Mouse (Mus musculus) cerebellum, adult 18-20 months (tissue): ENCODE measurements around the gene Aifm3.

Experiments
- DNase-seq, 2 experiments: peaks; one replicate each; pipeline ENCODE4 v3.0.0; 2021

Gene Aifm3

DNA sequence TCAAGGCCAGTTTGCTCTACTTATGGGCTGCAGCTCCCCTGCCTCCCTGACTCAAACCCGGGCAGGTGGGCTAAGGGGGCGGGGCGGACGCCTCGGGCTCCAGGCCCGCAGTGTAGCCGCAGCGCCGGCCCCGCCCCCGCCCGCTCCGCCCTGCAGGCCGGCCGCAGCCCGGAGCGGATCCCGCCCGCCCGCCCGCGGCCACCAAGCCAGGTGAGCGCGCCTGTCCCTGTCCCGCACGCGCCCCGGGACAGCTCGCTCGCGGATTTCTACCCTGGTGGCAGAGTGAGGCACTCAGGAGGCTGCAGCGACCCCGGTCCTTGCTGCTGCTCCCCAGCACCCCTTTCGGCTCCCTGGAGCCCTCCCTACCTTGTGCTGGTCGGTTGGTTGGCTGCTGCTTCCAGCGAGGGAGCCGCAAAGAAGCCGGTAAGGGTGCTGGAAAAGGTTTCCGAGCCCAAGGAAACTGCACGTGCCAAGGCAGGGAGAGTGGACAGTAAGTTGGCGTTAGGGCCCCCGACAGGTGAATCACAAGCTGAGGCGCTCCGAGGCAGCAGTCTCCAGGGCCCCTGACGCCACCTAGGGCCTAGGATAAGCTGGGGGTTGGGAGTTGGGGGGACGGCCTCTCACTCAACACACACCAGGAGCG, at the start of gene Aifm3:
Gene Aifm3 (plus strand): TSS at position 143 of the 643 bp plus-strand sequence.
- DNase-seq, result peak; percentile 72 to 83

DNA sequence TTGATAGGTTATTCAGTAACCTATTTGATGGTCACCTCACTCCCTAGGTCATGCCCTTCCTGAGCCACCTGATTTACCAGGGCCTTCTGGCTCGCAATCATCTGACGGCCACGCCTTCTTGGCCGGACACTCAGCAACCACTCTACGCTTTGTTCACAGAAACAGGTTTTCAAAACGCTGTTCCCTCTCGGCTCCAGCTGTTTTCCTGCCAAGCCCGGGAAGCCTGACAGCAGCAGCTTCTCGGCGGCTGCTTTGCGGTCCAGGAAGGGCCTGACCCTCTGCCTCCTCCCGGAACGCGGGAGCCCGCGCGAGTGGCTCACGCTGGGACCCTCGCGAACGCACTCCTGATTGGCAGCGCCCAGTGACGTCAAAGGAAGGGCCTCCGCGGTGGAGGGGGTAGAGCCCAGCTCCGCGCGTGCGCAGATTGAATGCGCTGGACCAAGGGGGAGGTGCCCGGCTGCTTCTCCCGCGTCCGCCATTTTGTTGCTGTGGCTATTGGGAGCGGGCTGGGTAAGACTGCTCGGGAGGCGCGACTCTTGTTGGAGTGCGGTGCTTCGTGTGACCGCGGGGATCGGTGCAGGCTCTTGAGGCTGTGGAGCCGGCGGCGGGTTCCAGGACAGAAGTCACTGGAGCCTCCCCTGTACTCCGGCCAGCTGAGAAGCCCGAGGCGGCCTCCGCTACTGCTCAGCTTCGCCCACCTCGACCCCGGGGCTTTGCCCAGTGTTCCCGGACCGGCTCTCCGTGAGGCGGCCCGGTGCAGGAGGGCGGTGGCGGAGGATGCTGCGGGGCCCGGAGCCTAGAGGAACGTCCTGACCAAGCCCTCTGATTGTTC, 37.7 kb upstream of the Aifm3 start, which contains the start of gene Crkl:
Gene Crkl (plus strand): TSS at position 447 of the 832 bp plus-strand sequence.
- DNase-seq, result peak; percentile 98 to 99

DNA sequence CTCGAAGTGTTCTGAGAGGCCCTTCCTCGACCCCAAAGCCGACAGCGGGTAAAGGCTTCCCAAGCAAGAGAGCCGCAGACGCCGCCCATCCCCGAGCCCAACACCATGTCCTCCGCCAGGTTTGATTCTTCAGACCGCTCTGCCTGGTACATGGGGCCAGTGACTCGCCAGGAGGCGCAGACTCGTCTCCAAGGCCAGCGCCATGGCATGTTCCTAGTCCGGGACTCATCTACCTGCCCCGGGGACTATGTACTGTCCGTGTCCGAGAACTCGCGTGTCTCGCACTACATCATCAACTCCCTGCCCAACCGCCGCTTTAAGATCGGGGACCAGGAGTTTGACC, 37.1 kb upstream of the Aifm3 start:
- peak; percentile 52 to 64 for DNase-seq

DNA sequence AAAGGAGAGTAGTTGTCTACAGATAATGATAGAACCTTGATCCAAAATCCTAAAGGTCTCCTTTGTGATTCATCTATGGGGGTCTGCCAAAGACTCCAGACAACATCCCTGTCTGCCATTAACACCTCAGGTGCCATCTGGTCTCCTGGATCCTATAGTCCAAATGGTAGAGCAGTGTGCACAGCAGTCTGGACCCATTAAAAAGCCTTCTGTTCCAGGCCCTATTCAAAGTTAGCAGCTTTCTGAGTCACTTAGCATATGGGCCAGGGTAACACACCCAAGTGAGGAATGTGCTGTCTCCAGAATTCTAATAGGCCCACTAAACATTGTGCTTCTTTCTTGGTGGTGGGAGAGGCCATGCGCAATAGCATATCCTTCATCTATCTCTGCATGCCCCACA, 32.5 kb upstream of the Aifm3 start:
- DNase-seq, result peak in 1 of 2 experiments; percentile 15

DNA sequence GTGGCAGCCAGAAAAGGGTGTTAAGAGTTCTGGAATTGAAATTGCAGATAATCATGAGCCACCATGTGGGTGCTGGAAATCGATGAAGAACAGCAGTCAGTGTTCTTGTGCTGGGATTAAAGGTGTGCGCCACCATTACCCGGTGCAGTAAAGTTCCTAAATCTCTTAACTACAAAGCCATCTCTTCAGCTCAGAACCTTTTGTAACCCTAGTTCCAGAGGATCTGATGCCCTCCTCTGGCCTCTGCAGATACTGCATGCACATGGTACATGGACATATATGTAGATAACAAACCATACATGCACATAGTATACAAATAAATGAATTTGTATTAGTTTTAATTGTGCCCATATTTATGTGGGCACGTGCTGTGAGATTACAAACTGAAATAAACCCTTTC, 29.2 kb upstream of the Aifm3 start:
- peak in 1 of 2 experiments; percentile 41 for DNase-seq

DNA sequence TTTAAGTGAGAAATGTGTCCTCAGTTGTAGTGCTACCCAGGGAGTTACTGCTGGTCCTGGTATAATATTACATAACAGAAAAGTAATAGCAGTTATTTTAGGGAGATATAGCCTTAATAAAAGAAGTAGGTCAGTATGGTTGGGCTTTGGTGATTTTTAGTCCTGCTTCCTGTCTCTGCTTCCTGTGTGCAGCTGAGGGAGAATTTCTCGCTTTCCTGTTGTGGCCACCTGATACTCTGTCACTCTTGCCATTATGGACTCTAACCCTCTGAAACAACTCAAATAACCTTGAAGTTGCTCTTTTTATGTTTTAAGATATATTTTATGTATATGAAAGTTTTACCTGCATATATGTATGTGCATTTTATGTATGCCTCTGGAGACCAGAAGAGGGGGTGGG, 27.8 kb upstream of the Aifm3 start:
- DNase-seq, result no peak

DNA sequence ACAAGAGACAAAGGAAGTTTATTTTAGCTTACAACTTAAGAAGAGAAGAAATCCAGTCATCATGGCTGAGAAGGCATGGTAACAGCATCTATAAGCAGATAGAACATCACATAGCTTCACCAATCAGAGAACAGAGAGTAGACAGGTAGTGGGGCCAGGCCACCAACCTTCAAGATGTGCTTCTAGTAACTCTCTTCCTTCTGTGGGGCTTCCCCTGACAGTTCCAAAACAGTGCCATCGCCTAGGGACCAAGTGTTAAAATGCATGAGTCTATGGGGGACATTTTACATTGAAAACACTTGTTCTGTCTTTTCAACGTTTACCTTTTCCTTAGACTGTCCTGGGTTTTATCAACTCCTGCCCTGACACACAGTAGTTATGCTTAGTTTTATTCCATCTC, 26.2 kb upstream of the Aifm3 start:
- no peak for DNase-seq

DNA sequence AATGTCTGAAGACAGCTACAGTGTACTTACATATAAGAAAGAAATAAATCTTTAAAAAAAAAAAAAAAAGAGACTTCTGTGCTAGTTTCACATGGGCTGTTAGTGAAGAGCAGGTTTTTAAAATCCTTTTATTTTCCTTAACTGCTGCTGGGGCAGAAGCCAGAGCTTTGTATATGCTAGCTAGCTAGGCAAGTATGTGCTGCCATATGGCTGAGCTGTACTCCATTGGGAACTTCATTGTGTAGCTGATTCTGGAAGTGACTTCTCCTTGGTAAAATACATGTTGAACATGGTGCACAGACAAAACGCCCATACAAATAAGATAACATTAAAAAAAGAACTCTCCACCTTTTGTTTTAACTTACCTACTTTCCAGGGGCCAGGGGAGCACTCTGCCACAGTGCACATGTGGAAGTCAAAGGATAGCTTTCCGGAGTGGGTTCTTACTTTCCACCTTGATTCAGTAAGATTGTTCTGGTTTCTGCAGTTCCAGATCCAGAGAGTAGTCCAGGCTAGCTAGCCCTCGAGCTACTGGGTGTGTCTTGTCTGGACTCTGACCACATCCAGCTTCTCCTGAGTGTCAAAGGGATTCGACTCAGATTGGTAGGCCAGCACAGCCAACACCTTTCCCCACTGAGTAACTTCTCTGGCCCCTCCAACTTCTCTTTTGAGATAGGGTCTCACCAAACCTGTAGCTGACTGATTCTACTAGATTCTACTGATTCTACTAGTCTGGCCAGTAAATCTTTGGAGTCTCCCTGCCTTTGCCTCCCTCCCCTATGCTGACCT, 22.3 kb upstream of the Aifm3 start:
- no peak for DNase-seq

DNA sequence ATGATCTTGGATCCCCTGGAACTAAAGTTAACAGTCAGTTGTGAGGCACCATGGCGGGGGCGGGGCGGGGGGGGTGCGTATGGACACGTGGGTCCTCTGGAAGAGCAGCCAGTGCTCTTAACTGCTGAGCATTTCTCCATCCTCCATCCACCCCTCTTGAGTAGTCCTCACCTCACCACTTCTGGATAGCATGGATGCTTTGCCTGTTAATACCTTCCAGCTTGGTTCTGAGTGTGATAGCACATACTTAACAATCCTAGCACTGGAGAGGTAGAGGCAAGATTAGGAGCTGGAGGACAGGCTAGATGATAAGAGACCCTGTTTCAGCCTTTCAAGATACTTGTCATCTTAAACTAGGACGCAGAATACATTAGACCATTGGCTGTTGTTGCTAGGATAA, 16.9 kb upstream of the Aifm3 start:
- no peak for DNase-seq

DNA sequence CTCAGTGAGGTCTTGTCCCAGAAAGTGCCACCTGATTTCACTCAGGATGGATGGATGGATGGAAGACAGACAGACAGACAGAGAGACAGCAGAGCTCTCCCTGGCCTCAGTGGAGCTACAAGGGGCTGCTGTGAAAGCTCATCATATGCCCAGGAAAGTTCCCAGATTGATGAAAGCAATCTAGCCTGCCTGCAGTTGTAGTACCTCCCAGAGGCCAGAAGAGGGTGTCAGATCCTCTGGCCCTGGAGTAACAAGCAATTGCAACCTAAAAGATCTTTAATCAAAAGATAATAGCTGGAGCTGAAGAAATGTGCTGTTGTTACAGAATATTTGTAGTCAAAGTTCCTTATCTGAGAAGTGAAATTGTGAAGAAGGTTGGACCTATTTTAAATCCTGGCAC, 15.3 kb upstream of the Aifm3 start:
- DNase-seq, result peak; percentile 64 to 66

DNA sequence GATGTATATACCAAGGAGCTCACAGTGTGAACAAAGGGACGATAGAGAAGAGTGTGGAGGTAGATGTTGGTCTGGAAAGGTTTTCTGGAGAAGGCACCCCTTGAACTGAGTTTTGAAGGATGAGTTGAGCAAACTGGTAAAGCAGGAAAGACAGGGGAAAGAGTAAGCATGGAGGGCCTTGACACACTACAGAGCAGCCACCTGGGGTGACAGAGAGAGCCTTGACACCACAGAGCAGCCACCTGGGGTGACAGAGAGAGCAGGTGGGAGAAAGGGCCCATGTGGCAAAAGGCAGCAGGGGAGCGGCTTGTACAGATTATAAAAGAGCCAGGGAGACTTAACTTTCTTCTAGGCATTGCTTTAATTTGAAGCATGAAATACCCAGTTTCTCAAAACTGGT, 14.7 kb upstream of the Aifm3 start:
- DNase-seq, result no peak

DNA sequence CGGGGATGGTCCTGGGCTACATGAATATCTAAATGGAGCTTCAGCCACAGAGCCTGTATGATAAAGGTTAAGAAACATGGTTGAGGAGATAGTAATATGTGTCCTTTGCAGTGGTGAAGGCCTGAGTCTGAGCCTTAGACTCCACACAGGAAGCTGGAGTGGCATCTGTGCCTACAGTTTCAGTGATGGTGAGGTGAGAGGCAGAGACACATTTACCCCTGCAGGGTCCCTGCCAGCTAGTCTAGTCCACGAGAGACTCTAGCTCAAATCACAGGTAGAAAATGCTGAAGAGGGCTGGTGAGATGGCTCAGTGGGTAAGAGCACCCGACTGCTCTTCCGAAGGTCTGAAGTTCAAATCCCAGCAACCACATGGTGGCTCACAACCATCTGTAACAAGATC, 14.1 kb upstream of the Aifm3 start:
- DNase-seq, result no peak

DNA sequence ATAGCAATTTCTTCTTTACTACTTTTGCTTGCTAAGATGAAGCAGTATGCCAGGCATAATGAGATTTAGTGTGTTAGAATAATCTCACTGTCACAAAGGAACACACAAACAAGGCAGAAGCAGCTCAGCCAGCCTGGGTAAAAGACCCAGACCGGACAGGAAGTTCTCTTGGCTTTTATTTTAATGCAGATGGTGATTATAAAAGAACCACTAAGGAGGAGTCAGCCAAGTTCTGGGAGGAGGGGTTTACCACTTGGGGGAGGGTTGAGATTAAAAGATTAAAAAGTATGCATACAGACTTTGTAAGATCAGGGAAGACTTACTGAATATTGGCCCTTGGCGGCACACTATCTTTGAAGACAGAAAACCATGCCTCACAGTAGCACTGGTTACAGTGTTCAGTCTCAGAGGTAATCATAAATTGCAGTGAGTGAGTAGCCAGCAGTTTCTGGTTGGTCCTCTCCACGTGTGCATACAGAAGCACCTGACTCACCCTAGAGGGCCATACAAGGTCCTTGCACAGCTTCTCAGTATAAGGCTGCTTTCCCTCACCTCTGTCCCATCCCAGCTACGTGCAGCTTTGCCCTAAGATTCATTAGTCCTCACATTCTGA, 11.0 kb upstream of the Aifm3 start:
- DNase-seq, result no peak

DNA sequence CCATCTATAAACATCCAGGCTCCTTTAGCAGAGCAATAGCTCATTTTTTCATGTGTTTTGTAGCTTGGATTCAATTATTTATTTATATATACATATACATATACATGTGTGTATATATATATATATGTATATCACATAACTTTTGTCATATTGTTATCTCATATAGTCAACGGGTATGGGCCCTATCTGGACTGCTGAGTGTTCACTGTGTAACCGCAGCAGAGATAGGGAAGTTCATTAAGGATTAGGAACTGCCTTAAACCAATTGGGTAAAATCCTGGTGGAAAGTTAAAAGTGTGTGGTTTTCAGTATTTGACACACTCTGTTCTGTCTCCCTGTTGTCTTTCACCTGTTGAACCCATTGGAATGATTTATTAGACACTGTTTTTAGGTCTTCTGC, 7.9 kb upstream of the Aifm3 start:
- no peak for DNase-seq

DNA sequence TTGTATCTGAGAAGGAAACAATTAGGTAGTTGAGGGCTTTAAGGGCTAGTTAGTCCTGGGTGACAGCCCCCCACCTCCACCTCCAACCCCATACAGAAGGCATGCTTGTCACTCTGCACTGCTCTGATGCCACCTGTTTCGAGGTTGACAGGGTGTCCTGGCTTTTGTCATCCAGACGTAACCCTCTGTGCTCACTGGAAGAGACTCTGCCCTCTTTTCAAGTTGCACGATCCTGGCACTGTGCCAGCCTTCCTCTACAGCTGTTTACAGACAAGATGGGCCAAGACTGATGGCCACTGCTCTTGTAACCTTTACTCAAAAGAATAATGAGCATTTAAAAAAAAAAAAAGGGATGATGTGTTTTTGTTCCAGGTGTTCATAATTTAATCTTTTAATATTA, 2.9 kb upstream of the Aifm3 start:
- DNase-seq, result peak in 1 of 2 experiments; percentile 36

DNA sequence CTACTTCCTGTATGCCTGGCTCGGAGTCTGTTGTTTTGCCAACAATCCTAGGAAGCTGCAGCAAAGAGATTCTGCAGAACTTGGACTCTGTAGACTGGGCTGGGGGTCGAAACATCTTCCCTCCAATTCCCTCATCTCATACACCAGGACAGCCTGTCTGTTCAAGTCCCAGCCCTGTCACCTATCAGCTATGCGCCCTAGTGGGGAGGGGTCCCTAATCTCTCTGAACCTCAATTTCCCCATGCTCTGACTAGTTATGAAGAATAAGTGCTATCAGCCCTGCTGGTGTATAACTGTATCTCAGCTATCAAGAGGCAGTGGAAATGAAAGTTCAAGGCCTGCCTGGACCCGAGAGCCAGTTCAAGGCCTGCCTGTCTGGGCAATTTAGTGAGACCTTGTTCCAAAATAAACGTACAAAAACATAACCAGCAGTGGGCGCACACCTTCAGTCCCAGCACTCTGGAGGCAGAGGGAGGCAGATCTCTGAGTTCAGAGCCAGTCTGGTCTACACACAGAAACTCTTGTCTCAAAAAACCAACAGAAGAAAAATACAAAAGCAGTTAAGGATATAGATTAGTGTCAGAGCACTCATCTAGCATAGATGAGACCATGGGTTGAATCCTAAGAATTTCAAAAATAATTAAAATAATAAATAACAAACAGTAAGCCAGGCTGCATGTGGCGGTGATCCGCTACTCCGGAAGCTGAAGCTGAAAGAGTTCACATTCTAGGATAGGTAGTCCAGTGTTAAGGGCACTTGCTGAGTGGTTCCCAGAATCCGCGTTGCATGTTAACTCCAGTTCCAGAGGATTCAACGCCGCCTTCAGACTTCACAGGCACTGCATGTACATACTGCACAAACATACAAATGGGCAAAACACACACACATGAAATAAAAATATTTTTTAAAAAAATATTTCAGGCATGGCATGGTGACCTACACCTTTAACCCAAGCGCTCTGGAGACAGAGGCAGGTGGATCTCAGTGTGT, 638 bp upstream of the Aifm3 start:
- peak in 1 of 2 experiments; percentile 44 for DNase-seq

DNA sequence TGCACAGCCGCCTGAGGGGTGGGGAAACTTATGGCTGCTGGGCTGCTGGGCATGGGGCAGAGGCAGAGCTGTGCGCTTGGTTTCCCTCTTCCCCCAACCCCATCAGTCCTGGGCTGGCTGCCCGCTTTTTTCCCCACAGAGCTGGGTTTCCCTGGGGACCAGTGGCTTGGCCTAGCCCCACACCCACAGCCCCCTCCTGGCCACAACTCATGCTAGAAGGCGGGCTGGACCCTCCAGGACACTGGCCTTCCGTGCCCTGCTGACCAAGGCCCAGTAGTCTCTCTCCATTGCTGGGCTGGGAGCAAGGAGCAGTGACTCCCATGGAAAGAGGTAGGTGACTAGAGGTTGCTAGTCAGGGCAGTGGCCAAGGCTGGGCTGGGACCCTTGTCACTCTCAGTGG, 1.7 kb downstream of the Aifm3 start:
- peak; percentile 56 to 57 for DNase-seq

DNA sequence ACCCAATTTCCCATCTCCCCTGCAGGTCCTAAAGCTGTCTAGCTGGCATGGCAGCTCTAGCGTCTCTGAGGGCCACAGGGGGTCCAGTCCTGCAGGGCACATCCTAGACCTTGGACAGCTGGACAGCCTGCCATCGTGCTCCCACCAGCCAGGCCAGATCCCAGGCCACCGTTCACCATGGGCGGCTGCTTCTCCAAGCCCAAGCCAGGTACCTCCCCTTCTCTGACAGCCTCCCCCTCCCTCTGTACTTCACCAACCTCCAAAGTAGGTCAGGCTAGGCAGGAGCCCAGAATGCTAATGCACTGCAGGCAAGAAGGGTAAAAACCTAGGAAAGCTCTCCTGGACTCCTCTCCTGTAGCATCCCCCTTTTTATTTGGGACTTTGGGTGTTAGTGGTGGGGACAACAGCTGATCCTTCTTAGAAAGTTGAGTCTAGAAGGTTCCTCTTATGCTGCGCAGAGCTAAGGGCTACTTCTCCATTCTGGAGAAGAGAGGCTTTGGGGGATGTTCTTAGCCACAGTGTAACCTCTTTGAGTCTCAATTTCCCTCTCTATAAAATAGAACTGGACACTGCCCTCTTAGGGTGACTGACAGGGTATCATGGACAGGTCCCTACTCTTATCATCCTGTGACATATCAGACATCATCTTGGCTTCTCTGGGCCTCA, 2.6 kb downstream of the Aifm3 start:
- peak; percentile 78 to 87 for DNase-seq

DNA sequence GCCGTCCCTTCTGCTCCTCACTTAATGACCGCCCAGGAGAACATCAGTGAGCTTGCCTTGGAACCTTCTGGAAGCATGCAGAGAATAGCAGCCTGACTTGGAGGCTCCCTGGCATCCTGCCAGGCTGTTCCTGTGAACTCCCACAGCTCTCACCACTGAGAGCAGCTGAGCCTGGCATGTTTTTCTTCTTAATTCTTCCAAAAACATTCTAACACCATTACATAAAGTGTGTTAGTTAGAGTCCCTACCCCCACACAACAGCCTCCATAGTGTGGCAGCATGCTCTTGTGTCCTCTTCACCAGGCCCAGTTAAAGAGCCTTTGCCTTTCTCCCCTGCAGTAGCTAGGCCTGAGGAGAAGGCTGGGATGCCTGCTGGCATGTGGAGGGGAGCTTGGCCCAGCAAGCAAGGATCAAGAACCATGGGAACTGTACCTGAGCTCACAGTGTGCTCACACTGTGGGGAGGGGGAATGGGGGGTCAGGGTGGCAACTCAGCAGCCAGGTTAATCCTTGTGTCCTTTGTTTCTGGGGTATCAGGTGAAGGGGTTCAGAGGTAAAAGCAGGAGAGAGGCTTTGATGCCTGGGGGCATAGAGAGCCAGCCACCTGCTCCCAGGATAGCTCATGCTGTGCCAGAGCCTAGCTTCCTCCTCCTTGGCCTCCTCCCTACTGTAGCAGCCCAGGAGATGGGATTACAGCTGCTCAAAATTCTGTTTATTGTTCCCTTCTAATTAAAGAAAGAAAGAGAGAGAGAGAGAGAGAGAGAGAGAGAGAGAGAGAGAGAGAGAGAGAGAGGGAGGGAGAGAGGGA, 7.3 kb downstream of the Aifm3 start:
- DNase-seq, result peak; percentile 68 to 83

DNA sequence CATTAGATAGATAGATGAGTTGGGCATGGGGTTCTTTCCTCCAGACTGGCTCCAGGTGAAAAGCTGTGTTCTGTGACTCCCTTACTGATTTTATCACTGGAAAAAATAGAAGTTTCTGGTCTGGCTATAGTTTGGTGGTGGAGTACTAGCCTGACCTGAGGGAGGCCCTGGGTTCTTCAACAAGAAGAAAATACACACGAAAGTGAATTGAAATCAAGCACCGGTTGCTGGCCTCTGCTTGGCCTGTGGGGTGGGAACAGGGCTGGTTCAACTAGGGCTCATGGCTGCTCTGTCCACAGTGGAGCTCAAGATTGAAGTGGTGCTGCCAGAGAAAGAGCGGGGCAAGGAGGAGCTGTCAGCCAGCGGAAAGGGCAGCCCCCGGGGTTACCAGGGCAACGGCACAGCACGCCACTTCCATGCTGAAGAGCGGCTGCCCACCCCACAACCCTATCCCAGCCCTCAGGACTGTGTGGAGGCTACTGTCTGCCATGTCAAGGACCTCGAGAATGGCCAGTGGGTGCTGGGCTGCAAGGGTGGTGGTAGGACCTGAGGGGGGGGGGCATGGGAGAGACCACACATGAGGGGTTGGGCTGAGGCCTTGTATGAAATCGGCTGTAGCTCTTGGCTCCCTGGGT, 10.0 kb downstream of the Aifm3 start:
- peak in 1 of 2 experiments; percentile 28 for DNase-seq
